Mouse (Mus musculus): Measurements from ENCODE around the gene Tgfb1. TPM values are rescaled to one million over a fixed set of nuclear protein-coding genes. Genes with fewer than 3 reads are reported as not detected.

Tgfb1 gene
- polyA plus RNA-seq (2014; fragmentation: Illumina TruSeq; extraction: RNeasy Lipid Tissue Mini Kit (QIAGEN cat#74804); ENCODE audit: low read depth, low replicate concordance) = 0.98 TPM

GRCm38 (mm10) chr7:25686680-25687531 is at the start of gene Tgfb1:
Gene Tgfb1, plus strand, starts transcription at chr7:25687002.

GRCm38 (mm10) chr7:25658657-25659472 is 27.9 kb upstream of the Tgfb1 start, which contains the start of the genes Bckdha and Exosc5:
Gene Bckdha, minus strand, starts transcription at chr7:25658981.
Gene Exosc5, plus strand, starts transcription at chr7:25659164.

GRCm38 (mm10) chr7:25674719-25675300 is 12.0 kb upstream of the Tgfb1 start, which contains the start of gene Tmem91:
Gene Tmem91, minus strand, starts transcription at chr7:25675166.

GRCm38 (mm10) chr7:25680514-25681258 is 6.1 kb upstream of the Tgfb1 start, which contains the start of gene B9d2:
Gene B9d2, plus strand, starts transcription at chr7:25680780.

GRCm38 (mm10) chr7:25718788-25719417 is 32.1 kb downstream of the Tgfb1 start, which contains the start of gene Ccdc97:
Gene Ccdc97, minus strand, starts transcription at chr7:25719088.

Other genes starting within 250 kb of the Tgfb1 start
- gene Ceacam1, start 209.4 kb upstream of the Tgfb1 start, polyA plus RNA-seq (2014; fragmentation: Illumina TruSeq; extraction: RNeasy Lipid Tissue Mini Kit (QIAGEN cat#74804); ENCODE audit: low read depth, low replicate concordance) = 3,714 TPM
- gene Ceacam2, start 147.1 kb upstream of the Tgfb1 start, polyA plus RNA-seq (2014; fragmentation: Illumina TruSeq; extraction: RNeasy Lipid Tissue Mini Kit (QIAGEN cat#74804); ENCODE audit: low read depth, low replicate concordance) = 5.8 TPM
- not detected for gene Erich4, start 71.1 kb upstream of the Tgfb1 start, polyA plus RNA-seq (2014; fragmentation: Illumina TruSeq; extraction: RNeasy Lipid Tissue Mini Kit (QIAGEN cat#74804); ENCODE audit: low read depth, low replicate concordance)
- 51.1 TPM for gene Dmac2, start 67.6 kb upstream of the Tgfb1 start, polyA plus RNA-seq (2014; fragmentation: Illumina TruSeq; extraction: RNeasy Lipid Tissue Mini Kit (QIAGEN cat#74804); ENCODE audit: low read depth, low replicate concordance)
- not detected for gene B3gnt8, start 60.3 kb upstream of the Tgfb1 start, polyA plus RNA-seq (2014; fragmentation: Illumina TruSeq; extraction: RNeasy Lipid Tissue Mini Kit (QIAGEN cat#74804); ENCODE audit: low read depth, low replicate concordance)
- not detected for gene Bckdha, start 28.0 kb upstream of the Tgfb1 start, polyA plus RNA-seq (2014; fragmentation: Illumina TruSeq; extraction: RNeasy Lipid Tissue Mini Kit (QIAGEN cat#74804); ENCODE audit: low read depth, low replicate concordance)
- gene Exosc5, start 27.8 kb upstream of the Tgfb1 start, polyA plus RNA-seq (2014; fragmentation: Illumina TruSeq; extraction: RNeasy Lipid Tissue Mini Kit (QIAGEN cat#74804); ENCODE audit: low read depth, low replicate concordance) = 0.76 TPM
- not detected for gene Tmem91, start 11.8 kb upstream of the Tgfb1 start, polyA plus RNA-seq (2014; fragmentation: Illumina TruSeq; extraction: RNeasy Lipid Tissue Mini Kit (QIAGEN cat#74804); ENCODE audit: low read depth, low replicate concordance)
- not detected for gene B9d2, start 6.2 kb upstream of the Tgfb1 start, polyA plus RNA-seq (2014; fragmentation: Illumina TruSeq; extraction: RNeasy Lipid Tissue Mini Kit (QIAGEN cat#74804); ENCODE audit: low read depth, low replicate concordance)
- gene Ccdc97, start 32.1 kb downstream of the Tgfb1 start, polyA plus RNA-seq (2014; fragmentation: Illumina TruSeq; extraction: RNeasy Lipid Tissue Mini Kit (QIAGEN cat#74804); ENCODE audit: low read depth, low replicate concordance) = 3.3 TPM
- 44.5 TPM for gene Hnrnpul1, start 67.8 kb downstream of the Tgfb1 start, polyA plus RNA-seq (2014; fragmentation: Illumina TruSeq; extraction: RNeasy Lipid Tissue Mini Kit (QIAGEN cat#74804); ENCODE audit: low read depth, low replicate concordance)
- 28.1 TPM for gene Axl, start 101.7 kb downstream of the Tgfb1 start, polyA plus RNA-seq (2014; fragmentation: Illumina TruSeq; extraction: RNeasy Lipid Tissue Mini Kit (QIAGEN cat#74804); ENCODE audit: low read depth, low replicate concordance)
- 24.5 TPM for gene Cyp2s1, start 129.9 kb downstream of the Tgfb1 start, polyA plus RNA-seq (2014; fragmentation: Illumina TruSeq; extraction: RNeasy Lipid Tissue Mini Kit (QIAGEN cat#74804); ENCODE audit: low read depth, low replicate concordance)
- not detected for gene Cyp2b10, start 210.6 kb downstream of the Tgfb1 start, polyA plus RNA-seq (2014; fragmentation: Illumina TruSeq; extraction: RNeasy Lipid Tissue Mini Kit (QIAGEN cat#74804); ENCODE audit: low read depth, low replicate concordance)